Mouse (Mus musculus): Measurements from ENCODE around the gene Lrrc63. TPM values are rescaled to one million over a fixed set of nuclear protein-coding genes. Genes with fewer than 3 reads are reported as not detected.

Gene Lrrc63
- polyA plus RNA-seq, 1 experiment: 0.04 TPM

GRCm38 (mm10) chr14:75175781-75176180 lies 45.1 kb upstream of the Lrrc63 start:
- no peak for DNase-seq (ENCODE audit: low read depth in 1 of 2, low spot score in 2 of 2)
- TF ChIP-seq POLR2A (IDR thresholded peaks at IDR 0.05; ENCODE audit: low read depth, low read length): no peak
- no peak for TF ChIP-seq CTCF (IDR thresholded peaks at IDR 0.05; ENCODE audit: extremely low read depth, insufficient read depth, insufficient read length, insufficient replicate concordance)
- Histone ChIP-seq H3K4me3 (ENCODE audit: extremely low read depth, insufficient read depth, insufficient read length) (no peak overlapping the region), H3K36me3 (ENCODE audit: control insufficient read depth, insufficient read depth, low read length) (0 out of 2 replicates have a peak, but pooled peaks cover 1% of the 10 kb centered on the region), H3K4me1 (ENCODE audit: control insufficient read depth, insufficient read depth, insufficient read length) (peaks cover 18% of the 10 kb centered on the region; the same call in 1 of the 2 replicates), H3K27me3 (ENCODE audit: control insufficient read depth, insufficient read depth, low read length) (no peaks in the 10 kb centered on the region), H3K27ac (ENCODE audit: insufficient read depth, low read length) (peak overlapping the region; percentile 68)
- 75% methylated on average over 7 of the region's 7 CpGs for WGBS

- TF ChIP-seq CTCF (IDR thresholded peaks at IDR 0.05; ENCODE audit: extremely low read depth, insufficient read depth, insufficient read length, insufficient replicate concordance) (no peak), POLR2A (IDR thresholded peaks at IDR 0.05; ENCODE audit: low read depth, low read length) (no peak)
- 23% methylated on average over 9 of the region's 9 CpGs for WGBS
- H3K27me3 ChIP-seq (ENCODE audit: control insufficient read depth, insufficient read depth, low read length): no peaks in the 10 kb centered on the region
- H3K4me3 ChIP-seq (ENCODE audit: extremely low read depth, insufficient read depth, insufficient read length): no peak overlapping the region
- H3K36me3 ChIP-seq (ENCODE audit: control insufficient read depth, insufficient read depth, low read length): 0 out of 2 replicates have a peak, but pooled peaks cover 1% of the 10 kb centered on the region
- peaks cover 16% of the 10 kb centered on the region; the same call in 1 of the 2 replicates for H3K4me1 ChIP-seq (ENCODE audit: control insufficient read depth, insufficient read depth, insufficient read length)
- H3K27ac ChIP-seq (ENCODE audit: insufficient read depth, low read length): peak overlapping the region; percentile 68
- DNase-seq (ENCODE audit: low read depth in 1 of 2, low spot score in 2 of 2): no peak
These were observed 44.3 kb upstream of the Lrrc63 start for GRCm38 (mm10) chr14:75174731-75175555.

- WGBS: 89% methylated on average over 8 of the region's 8 CpGs
- TF ChIP-seq POLR2A (IDR thresholded peaks at IDR 0.05; ENCODE audit: low read depth, low read length): no peak
- TF ChIP-seq CTCF (IDR thresholded peaks at IDR 0.05; ENCODE audit: extremely low read depth, insufficient read depth, insufficient read length, insufficient replicate concordance): no peak
- no peak overlapping the region for H3K27ac ChIP-seq (ENCODE audit: insufficient read depth, low read length)
- peaks cover 18% of the 10 kb centered on the region; the same call in 1 of the 2 replicates for H3K4me1 ChIP-seq (ENCODE audit: control insufficient read depth, insufficient read depth, insufficient read length)
- DNase-seq (ENCODE audit: low read depth in 1 of 2, low spot score in 2 of 2): no peak
- H3K36me3 ChIP-seq (ENCODE audit: control insufficient read depth, insufficient read depth, low read length): no peaks in the 10 kb centered on the region
- H3K27me3 ChIP-seq (ENCODE audit: control insufficient read depth, insufficient read depth, low read length): no peaks in the 10 kb centered on the region
- H3K4me3 ChIP-seq (ENCODE audit: extremely low read depth, insufficient read depth, insufficient read length): no peak overlapping the region
These were observed 43.6 kb upstream of the Lrrc63 start for GRCm38 (mm10) chr14:75174296-75174695.

GRCm38 (mm10) chr14:75170546-75170945 lies 39.9 kb upstream of the Lrrc63 start:
- TF ChIP-seq POLR2A (IDR thresholded peaks at IDR 0.05; ENCODE audit: low read depth, low read length): no peak
- no peak for TF ChIP-seq CTCF (IDR thresholded peaks at IDR 0.05; ENCODE audit: extremely low read depth, insufficient read depth, insufficient read length, insufficient replicate concordance)
- no peak overlapping the region for H3K27ac ChIP-seq (ENCODE audit: insufficient read depth, low read length)
- no peaks in the 10 kb centered on the region for H3K36me3 ChIP-seq (ENCODE audit: control insufficient read depth, insufficient read depth, low read length)
- no peaks in the 10 kb centered on the region for H3K27me3 ChIP-seq (ENCODE audit: control insufficient read depth, insufficient read depth, low read length)
- peaks cover 13% of the 10 kb centered on the region; the same call in 1 of the 2 replicates for H3K4me1 ChIP-seq (ENCODE audit: control insufficient read depth, insufficient read depth, insufficient read length)
- no peak overlapping the region for H3K4me3 ChIP-seq (ENCODE audit: extremely low read depth, insufficient read depth, insufficient read length)
- no peak for DNase-seq (ENCODE audit: low read depth in 1 of 2, low spot score in 2 of 2)
- WGBS: 85% methylated on average over 1 of the region's 1 CpGs

GRCm38 (mm10) chr14:75168501-75168900 lies 37.8 kb upstream of the Lrrc63 start:
- Histone ChIP-seq H3K27ac (ENCODE audit: insufficient read depth, low read length) (no peak overlapping the region), H3K4me3 (ENCODE audit: extremely low read depth, insufficient read depth, insufficient read length) (no peak overlapping the region), H3K4me1 (ENCODE audit: control insufficient read depth, insufficient read depth, insufficient read length) (peaks cover 7% of the 10 kb centered on the region; the same call in 1 of the 2 replicates), H3K27me3 (ENCODE audit: control insufficient read depth, insufficient read depth, low read length) (no peaks in the 10 kb centered on the region), H3K36me3 (ENCODE audit: control insufficient read depth, insufficient read depth, low read length) (no peaks in the 10 kb centered on the region)
- 22% methylated on average over 3 of the region's 3 CpGs for WGBS
- TF ChIP-seq POLR2A (IDR thresholded peaks at IDR 0.05; ENCODE audit: low read depth, low read length) (no peak), CTCF (IDR thresholded peaks at IDR 0.05; ENCODE audit: extremely low read depth, insufficient read depth, insufficient read length, insufficient replicate concordance) (no peak)
- DNase-seq (ENCODE audit: low read depth in 1 of 2, low spot score in 2 of 2): no peak

- no peaks in the 10 kb centered on the region for H3K36me3 ChIP-seq (ENCODE audit: control insufficient read depth, insufficient read depth, low read length)
- no peak for TF ChIP-seq CTCF (IDR thresholded peaks at IDR 0.05; ENCODE audit: extremely low read depth, insufficient read depth, insufficient read length, insufficient replicate concordance)
- no peak for TF ChIP-seq POLR2A (IDR thresholded peaks at IDR 0.05; ENCODE audit: low read depth, low read length)
- no peak overlapping the region for H3K4me3 ChIP-seq (ENCODE audit: extremely low read depth, insufficient read depth, insufficient read length)
- H3K27ac ChIP-seq (ENCODE audit: insufficient read depth, low read length): no peak overlapping the region
- 94% methylated on average over 2 of the region's 2 CpGs for WGBS
- no peak for DNase-seq (ENCODE audit: low read depth in 1 of 2, low spot score in 2 of 2)
- no peaks in the 10 kb centered on the region for H3K27me3 ChIP-seq (ENCODE audit: control insufficient read depth, insufficient read depth, low read length)
- H3K4me1 ChIP-seq (ENCODE audit: control insufficient read depth, insufficient read depth, insufficient read length): peaks cover 7% of the 10 kb centered on the region; the same call in 1 of the 2 replicates
These were observed 35.0 kb upstream of the Lrrc63 start for GRCm38 (mm10) chr14:75165574-75166131.
